Mouse (Mus musculus) erythroid progenitor cell, adult 5-6 weeks (primary cell): ENCODE results near the gene Plagl2. TPM values are rescaled to one million over a fixed set of nuclear protein-coding genes. Genes with fewer than 3 reads are reported as not detected.

Experiments
- ATAC-seq: replicated peaks from 2 replicates; pipeline ENCODE4 v1.8.0; 2016; ENCODE audit warnings: moderate number of reproducible peaks, mild to moderate bottlenecking, moderate TSS enrichment, inconsistent platforms; ENCODE audit not compliant: poor library complexity, low FRiP score, severe bottlenecking
- total RNA-seq, 2 experiments: library from RNA; stranded (forward) in 1 of 2; stranded (reverse) in 1 of 2; fragments of 150-400 nt in 1 of 2; fragments of 186-747, 209-891 nt in 1 of 2; gene quantifications; 2 replicates each; pipeline versions ENCODE4 v1.2.3 to v1.2.4; 2015 to 2017; ENCODE audit warnings: low replicate concordance in 2 of 2

The Plagl2 gene
- total RNA-seq, 2 experiments from 2014 or later: 20.6 to 85.5 TPM

DNA sequence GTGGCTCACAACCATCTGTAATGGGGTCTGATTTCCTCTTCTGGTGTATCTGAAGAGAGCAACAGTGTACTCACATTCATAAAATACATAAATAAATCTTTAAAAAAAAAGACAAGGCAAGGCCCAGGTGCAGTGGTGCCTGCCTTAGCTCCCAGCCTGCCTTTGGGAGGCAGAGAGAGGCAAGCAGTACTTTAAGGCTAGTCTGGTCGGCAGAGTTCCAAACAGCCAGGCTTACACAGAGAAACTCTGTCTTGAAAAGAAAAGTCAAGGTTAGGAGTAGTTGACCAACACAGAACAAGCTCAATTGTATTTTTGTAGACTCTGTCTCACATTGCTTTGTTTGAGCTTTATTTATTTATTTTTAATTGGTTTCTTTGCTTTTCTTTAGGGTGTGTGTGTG is 38.5 kb downstream of the Plagl2 start:
- ATAC-seq: no peak

- ATAC-seq: no peak
Measured at GRCm38 (mm10) chr2:153199114-153199513, 42.1 kb downstream of the Plagl2 start.

GRCm38 (mm10) chr2:153198485-153198884 is 42.7 kb downstream of the Plagl2 start:
- ATAC-seq: no peak

DNA sequence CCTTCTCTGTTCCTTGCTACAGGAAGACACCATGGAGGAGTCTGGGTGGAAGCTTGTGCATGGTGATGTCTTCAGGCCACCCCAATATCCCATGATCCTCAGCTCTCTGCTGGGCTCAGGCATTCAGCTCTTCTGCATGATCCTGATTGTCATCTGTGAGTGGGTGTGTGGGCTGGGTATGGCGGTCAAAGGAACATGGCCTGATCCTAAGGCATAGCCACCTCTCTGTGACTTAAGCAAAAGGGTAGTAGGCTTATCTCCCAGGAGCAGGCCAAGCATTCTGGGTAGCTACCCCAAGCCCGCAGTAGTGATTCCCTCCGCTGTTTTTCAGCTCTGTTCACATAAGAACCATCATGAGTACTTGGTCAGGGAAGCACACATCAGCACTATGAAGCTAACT is 47.0 kb downstream of the Plagl2 start:
- ATAC-seq: 0 out of 2 replicates have a peak, but pooled peaks have one; percentile 22

GRCm38 (mm10) chr2:153191242-153191641 is 50.0 kb downstream of the Plagl2 start:
- ATAC-seq: no peak

GRCm38 (mm10) chr2:153187848-153188247 is 53.4 kb downstream of the Plagl2 start:
- ATAC-seq: no peak

- ATAC-seq: peak; percentile 69
Measured at GRCm38 (mm10) chr2:153186176-153186591, 55.0 kb downstream of the Plagl2 start.

- ATAC-seq: no peak
Measured at GRCm38 (mm10) chr2:153179961-153180360, 61.3 kb downstream of the Plagl2 start.

DNA sequence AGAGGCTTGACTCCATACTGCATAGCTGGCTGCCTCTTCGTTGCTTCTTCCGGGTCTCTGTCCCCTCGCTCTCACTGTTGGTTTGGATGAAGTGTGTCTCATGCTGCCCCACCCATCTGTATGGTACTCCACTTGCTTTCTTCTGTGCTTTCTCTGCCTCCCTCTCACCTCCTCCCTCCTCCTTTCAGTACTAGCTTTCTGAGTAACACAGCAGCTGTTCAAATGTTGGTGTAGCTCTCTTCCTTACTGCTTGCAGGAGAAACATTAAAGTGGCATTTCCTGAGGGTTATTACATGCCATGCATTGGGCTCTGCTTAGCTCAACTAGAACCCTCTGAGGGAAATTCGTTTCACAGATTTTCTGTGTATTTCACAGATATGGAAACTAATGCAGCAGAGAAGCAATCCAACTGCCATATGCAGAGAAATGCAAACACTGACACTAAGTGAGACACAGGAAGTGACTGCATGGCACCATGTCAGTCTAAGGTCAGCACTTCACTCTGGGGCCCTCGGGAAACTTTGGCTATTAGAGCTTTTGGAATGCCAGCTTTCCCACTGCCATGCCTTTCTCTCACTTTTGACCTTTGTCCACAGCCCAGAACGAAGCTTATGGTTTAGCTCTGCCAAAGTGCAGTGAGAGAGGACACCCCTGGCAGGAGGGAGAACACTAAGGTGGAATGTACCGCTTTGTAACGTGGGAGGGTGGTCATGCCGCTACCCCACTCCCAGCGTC is 61.9 kb downstream of the Plagl2 start:
- no peak for ATAC-seq

Other genes starting within 250 kb of the Plagl2 start
- 8.8 and 13.3 TPM in 2 replicates for gene Pdrg1, start 226.0 kb downstream of the Plagl2 start, total RNA-seq (2015; ENCODE audit: low replicate concordance)
- gene Pdrg1, start 226.0 kb downstream of the Plagl2 start, total RNA-seq (2017; ENCODE audit: low replicate concordance): 4.2 and 31.2 TPM in 2 replicates
- not detected in 2 replicates for gene Xkr7, start 209.6 kb downstream of the Plagl2 start, total RNA-seq (2015; ENCODE audit: low replicate concordance)
- not detected in 2 replicates for gene Xkr7, start 209.6 kb downstream of the Plagl2 start, total RNA-seq (2017; ENCODE audit: low replicate concordance)
- gene Ccm2l, start 175.5 kb downstream of the Plagl2 start, total RNA-seq (2015; ENCODE audit: low replicate concordance): 0.72 TPM in 1 of 2 replicates, not detected in the other
- gene Ccm2l, start 175.5 kb downstream of the Plagl2 start, total RNA-seq (2017; ENCODE audit: low replicate concordance): not detected in 2 replicates
- 35.7 and 36.5 TPM in 2 replicates for gene Hck, start 133.0 kb downstream of the Plagl2 start, total RNA-seq (2015; ENCODE audit: low replicate concordance)
- gene Hck, start 133.0 kb downstream of the Plagl2 start, total RNA-seq (2017; ENCODE audit: low replicate concordance): 19.4 and 38.2 TPM in 2 replicates
- 18.0 and 21.4 TPM in 2 replicates for gene Tm9sf4, start 80.1 kb downstream of the Plagl2 start, total RNA-seq (2015; ENCODE audit: low replicate concordance)
- gene Tm9sf4, start 80.1 kb downstream of the Plagl2 start, total RNA-seq (2017; ENCODE audit: low replicate concordance): 16.9 and 30.3 TPM in 2 replicates
- gene Tspyl3, start 16.0 kb downstream of the Plagl2 start, total RNA-seq (2015; ENCODE audit: low replicate concordance): 9.6 TPM in 1 of 2 replicates, not detected in the other
- gene Tspyl3, start 16.0 kb downstream of the Plagl2 start, total RNA-seq (2017; ENCODE audit: low replicate concordance): 0.77 TPM in 1 of 2 replicates, not detected in the other
- gene Pofut1, start 107 bp upstream of the Plagl2 start, total RNA-seq (2015; ENCODE audit: low replicate concordance): 15.5 and 19.8 TPM in 2 replicates
- 25.9 and 30.4 TPM in 2 replicates for gene Pofut1, start 107 bp upstream of the Plagl2 start, total RNA-seq (2017; ENCODE audit: low replicate concordance)
- 2.5 and 3.2 TPM in 2 replicates for gene Kif3b, start 50.0 kb upstream of the Plagl2 start, total RNA-seq (2015; ENCODE audit: low replicate concordance)
- 1.4 and 4.9 TPM in 2 replicates for gene Kif3b, start 50.0 kb upstream of the Plagl2 start, total RNA-seq (2017; ENCODE audit: low replicate concordance)
- gene Asxl1, start 104.4 kb upstream of the Plagl2 start, total RNA-seq (2015; ENCODE audit: low replicate concordance): 37.5 and 37.7 TPM in 2 replicates
- 43.1 and 57.7 TPM in 2 replicates for gene Asxl1, start 104.4 kb upstream of the Plagl2 start, total RNA-seq (2017; ENCODE audit: low replicate concordance)